Mouse (Mus musculus) layer of hippocampus, postnatal 36 days (tissue): ENCODE measurements at regions not wholly inside any gene's neighbourhood (a gene's known extent, or its start where the extent isn't known, plus 50 kb on each side); places are given as distances from the start of the nearest gene placed in this dataset.

Experiments
- DNase-seq, 2 experiments: peaks; one replicate each; pipeline ENCODE4 v3.0.0; 2022

DNA sequence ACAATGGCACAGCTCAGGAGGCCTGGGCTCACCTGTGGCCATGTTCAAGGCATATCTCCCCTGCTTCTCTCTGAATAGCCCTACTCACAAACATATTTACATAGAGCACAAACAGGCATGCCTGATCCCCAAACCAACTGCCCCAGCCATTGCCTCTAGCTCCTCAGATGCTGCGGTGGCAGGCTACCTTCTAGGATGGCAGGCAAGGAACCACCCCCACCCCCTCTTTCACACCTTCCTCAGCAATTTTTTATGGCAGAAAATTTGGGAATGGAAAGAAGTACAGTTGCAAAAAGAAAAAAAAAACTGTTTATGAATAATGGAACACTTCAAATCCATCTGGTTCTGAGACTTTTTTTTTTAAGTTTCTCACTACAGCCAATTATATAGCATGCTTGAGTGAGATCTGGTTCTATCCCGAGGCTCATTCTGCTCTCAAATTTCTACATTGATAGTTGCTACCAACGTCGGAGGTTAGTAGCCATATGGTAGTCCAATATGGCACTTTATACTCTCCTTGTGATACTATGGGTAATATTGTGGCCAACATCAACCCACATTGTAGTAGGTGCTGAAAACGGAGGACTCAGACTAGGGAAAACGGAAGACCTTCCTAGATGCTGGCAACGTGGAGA, 136.8 kb upstream of the Gm10295 start:
- no peak for DNase-seq

DNA sequence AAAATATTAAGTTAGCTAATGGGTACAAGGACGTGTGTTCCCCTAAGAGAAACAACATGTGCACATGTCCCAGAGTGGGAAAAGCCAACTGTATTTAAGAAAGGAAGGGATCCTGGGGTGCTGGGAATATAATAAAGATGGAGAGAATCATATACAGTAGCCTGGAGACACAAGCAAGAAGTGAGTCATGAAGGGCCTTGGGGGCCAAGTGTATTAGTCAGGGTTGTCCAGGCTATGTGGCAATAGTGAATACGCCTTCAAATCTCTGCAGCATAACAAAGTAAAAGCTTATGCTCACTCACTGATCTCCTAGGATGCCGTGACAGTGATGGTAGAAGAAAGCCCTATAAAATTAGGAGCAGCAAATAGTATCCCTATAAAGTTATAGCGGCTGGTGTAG, 124.1 kb upstream of the Gm10295 start:
- no peak for DNase-seq

DNA sequence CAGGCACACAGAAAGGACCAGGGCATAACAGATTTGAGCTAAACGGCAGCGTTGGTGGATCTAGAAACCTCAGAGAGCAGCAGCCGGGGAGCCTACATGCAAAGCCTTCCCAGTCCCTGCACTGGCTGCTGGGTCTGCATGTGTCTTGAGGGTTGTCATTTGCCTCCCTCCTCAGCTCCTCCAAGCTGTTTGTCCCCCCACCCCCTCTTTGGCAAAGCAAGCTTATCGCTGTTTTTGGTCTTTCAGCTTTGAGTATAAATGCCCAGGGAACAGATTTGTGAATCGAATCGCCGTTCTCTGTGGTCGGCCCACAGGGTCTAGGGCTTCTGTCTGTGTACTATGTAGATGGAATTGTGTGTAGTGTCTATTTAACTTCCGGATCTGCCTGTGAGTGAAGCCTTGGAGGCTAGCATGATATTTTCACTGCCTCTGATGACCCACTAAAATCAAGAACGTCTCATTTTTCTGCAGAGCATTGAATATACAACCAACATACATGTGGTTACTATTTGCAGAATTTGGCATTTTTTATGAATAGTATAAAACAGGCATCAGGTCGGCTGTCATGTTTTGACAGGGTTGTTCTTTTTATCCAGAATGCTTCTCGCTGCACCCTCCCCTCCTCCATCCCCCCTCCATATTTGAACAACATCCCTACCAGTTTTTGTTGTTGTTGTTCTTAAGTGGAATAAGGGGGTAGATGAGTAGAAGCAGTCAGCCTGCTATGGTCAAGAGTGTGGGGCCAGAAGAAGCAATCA, 121.3 kb upstream of the Gm10295 start:
- DNase-seq, result no peak

DNA sequence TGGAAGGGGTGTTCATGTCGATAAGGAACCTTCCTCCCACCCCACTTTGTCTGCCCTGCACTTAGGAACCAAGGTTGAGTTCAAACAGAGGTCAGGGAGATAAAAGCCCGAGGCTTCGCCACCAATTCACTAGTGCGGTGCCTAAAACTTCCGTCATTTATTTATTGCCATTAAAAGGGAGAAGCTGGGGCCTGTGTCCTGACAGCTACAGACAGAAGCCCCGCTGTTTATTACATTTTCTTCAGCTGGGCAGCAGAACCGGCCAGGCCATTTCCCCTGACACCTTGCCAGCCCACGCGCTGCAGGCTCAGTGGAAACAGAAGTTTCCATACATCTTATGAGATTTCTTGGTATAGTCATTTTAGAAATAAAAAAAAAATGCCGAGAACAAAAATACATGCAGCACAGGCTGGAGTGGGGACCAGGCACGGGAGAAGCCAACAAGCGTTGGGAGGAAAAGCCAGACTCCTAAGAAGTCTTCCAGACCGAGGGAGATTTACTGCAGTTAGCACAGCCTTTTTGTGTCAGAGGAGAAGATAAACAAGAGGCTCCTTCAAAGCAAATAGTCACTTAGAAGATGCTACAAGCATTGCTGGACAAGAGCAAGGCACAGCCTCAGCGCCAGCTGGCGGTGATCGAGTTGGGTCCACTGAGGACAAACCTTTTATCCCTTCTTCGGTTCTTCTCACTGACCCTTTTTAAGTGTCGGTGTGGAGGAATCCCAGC, 120.5 kb upstream of the Gm10295 start:
- DNase-seq, result peak; percentile 5 to 8

DNA sequence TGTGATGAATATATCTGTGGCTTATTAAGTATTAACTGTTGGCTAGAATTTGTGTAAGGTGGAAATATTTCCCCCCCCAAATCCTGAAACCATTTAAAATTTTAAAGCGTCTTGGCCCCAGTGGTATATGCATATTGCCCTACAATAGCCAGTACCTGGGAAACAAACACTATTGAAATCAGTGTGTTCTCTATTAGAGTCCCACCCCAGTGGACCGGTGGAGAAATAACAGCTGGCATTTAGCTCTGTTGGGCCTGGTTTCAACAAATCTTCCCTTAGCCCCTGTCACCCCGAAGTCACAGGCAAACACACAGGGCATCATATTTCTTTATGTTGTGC, 120.0 kb upstream of the Gm10295 start:
- no peak for DNase-seq

DNA sequence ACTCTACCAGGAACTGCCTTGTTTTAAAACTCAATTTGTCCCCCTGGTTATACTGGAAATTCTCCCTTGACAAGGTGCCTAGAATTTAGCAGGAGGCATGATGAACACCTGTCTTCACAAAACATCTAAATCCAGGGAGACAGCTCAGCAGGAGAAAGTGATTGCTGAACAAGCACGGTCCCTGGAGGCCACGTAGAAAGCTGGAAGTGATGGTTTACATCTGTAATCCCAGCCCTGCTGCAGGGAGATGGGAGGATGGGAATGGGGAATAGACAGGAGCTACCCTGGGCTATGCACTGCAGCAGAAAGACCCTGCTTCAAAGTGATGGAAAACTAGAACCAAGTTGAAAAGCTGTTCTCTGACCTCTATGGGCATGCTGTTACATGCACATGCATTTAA, 119.1 kb upstream of the Gm10295 start:
- DNase-seq, result no peak

DNA sequence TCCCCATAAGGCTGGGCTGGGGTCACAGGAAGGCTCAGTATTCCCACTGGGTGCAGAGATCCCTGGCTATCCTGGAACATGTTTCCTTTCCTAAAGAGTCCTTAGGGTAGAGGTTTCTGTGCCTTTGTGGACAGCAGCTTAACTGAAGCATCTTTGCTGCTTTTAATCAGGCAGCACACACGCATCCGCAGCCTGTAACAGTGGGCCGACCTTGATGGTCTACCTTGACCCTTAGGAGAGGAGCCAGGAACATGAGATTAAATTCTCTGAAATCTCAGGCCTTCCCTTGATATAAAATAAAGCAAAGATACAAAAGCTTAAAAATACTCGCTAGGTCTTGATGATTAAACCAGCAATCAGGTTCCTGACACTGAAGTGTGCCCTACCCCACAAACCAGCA, 118.7 kb upstream of the Gm10295 start:
- no peak for DNase-seq

DNA sequence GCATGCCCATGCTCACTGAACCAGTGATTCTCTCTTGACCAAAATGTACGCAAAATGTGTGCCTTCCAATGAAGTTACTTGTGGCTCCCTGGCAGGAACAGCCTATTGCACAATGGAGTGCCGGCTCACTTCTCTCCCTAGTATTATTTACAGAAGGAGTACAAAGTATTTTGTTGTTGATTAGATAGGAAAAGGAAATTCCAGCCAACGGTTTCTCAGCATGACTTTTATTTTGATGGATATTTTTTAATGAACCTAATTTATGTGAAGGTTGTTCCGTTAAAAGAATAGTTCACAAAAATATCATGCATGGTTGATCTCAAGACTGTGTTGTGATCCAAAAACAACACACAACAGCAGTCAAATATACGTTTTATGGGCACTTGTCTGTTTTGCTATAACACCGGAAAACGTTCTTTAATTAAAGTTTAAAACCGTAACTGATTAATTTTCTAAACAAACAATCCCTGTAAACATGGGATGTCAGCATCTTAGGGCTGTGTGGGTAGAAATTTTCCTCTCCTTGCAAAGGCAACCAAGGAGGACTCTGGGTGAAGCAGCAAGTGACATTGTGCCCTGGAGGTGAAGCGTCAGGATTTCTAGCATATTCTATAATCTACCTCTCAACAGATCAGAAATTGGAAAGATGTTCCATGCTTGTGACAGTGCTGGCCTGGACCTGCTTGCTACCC, 116.3 kb upstream of the Gm10295 start:
- no peak for DNase-seq

DNA sequence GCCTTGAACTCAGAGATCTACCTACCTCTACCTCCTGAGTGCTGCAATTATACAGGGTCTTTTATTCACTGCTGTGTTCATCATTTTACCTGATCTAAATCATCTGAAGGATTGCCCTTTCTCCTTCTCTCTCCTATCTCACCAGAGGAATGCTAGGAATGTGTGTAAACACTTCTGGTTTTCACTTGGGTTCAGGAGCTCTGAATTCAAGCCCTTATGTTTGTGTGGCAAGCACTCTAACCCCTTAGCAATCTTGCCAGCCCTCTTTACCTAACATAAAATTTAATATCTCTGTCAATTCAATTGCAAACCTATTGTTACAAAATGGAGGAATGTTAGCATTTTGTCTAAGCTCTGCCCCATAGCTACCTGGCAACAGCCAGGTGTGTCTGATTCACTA, 112.8 kb upstream of the Gm10295 start:
- no peak for DNase-seq

DNA sequence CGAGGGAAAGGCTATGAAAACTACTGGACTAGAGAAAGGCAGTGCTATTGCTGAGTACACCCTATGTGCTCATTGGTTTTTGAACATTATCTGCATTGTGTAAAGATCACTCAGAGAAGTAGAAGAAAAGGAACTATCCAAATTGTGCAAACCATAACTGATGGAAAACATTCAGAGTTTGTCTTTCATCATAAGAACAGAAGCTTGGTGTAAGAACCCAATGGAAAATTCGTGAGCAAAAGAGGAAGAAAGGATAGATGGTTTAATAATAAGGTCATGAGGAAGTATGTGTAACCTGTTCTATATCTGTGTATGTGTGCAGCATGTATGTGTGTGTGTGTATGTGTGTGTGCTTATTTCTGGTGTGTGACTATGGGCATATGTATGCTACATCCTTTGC, 112.3 kb upstream of the Gm10295 start:
- no peak for DNase-seq

DNA sequence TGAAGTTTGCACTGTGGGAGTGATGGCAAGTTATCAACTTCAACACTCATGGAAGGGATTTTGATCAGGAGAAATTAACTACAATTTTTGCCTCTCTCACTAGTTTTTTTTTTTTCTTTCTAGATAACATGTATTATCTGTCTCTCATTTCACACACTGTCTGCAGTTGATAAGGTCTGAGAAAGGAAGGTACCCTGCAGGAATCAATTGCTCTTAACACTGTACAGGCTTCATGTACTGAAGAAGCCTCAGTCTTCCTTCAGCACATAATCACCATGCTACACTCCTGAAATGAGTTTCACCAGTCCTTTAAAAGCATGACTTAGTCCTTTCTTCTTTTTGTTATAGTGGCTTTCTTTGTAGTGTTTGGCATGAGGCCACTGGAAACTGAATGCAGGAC, 108.5 kb upstream of the Gm10295 start:
- no peak for DNase-seq

DNA sequence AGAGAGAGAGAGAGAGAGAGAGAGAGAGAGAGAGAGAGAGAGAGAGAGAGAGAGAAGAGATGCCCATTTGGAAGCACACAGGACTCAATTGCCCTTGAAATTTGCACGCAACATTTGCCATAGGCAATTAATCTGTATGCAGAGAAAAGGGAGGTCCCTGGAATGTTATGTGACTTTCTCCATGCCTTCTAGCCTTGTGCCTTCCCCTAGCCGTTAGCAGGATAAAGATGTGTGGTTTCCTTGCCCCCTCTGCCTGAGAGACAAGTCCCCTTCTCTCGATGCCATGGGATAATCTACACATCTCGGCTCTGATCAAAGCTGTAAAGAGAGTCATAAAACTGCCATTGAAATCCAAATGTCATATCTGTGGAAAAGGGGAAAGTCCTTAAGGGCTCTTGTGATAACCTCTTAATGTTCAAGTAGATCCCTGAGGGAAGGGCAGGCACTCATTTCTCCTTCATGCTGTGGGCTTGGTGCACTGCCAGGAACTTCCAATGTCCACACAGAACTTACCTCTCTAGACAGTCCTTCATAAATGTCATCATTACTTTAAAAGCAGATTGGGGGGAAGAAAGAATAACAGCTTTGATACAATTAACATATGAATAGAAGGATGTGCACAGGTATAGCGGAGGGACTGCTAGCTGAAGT, 106.9 kb upstream of the Gm10295 start:
- DNase-seq, result no peak

DNA sequence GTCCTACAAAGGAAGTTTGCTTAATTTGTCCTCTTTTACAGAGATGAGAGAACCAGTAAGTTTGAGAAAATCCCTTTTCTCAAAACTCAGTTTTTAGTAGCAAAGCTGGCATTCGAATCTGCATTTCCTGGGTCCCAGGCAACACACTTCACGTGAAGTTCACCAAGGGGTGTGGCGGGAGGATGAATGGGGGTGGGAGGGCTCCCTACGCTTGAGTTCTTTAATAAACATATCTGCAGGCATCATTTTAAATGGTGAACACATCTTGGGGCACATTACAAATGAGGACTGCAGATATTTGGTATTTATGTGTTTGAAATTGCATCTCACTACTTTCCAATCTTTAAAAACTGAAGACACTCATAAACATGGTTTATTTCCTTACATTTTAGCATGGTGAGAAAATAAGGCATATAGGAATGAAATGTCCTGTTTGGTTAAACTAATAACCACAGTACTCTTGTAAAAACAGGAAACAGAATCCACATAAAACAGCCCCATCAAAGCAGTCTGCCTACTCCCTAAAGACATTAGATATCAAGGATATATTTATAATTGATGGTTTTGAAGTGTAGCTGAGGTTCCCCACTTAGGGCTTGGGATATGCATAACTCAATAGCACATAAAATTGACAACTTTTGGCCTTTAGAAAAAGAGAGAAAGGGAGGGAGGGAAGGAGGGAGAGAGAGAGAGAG, 106.3 kb upstream of the Gm10295 start:
- DNase-seq, result no peak

DNA sequence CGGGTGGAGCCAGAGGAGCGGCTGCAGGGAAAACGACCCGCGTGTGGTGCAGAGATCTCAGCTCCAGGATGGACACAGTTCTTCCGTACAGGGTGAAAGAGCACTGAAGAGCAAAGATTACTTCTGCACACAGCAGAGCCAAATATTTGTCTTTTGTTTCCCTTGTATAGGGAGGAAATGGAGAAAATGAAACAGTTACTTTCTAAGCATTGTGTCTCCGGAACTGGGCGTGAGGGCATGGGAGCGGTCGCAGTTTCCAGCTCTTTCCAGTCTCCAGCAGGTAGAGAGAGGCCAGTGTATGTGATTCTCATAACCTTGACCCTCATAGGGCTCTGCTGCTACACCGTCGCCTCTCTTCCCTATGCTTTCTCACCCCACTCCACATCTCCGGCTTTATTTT, 105.1 kb upstream of the Gm10295 start:
- DNase-seq, result no peak

DNA sequence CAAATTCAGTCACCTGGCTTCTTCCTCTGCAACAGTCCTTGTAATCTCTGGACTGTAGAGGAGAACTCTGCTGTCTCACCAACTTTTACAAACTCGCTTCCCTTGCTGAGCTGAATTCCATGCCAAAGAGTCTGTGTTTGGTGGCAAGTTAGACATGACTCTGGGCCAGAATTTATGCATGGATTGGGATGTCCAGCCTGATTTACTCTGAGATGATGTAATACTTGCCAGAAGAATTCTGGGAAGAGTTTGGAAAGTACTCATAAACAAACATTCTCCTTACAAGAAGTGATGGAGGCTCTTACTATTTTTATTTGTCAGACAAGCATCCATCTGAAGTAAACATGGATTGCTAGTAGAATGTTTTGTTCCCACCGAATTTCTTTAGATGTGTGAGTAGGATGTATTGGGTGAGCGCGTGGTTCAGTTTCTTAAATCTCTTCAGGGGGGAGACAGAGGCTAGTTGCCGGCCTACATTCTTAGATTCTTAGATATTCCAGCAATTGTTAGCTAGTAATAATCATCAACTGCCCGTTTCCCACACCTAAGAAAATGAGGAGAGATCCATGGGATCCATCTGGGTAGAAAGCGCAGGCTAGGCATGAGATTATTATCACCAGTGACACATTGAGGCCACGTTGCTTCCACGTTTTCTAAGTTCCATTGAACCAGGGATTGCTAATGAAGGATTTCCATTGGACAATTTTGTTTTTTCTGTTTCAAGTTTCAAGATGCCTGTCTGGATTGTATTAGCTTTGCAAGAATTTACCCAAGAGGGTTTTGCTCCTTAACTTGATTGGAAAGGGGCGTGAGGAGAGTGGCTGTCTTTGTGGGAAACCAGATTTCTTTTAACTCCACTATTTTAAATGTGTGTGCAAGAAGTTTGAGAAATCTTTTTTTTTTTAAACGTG, 89.3 kb upstream of the Gm10295 start:
- DNase-seq, result no peak

DNA sequence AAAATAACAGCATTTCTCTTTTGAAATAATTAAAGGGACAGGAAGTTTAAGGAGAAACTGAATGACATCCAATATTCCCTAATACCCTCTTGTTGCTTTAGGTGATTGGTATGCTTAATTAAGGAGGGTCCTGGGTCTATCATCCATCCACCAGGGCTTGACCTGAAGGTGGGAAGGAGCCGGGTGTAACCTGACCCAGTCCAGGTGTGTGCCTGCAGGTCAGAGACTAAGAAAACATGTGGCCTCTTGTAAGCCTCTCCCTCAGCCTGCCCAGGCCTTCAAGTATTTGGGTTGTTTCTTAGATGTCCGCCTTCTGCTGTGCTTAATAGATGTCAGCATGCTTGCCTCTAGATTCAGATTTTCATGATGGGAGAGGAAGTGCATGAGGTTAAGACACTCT, 74.7 kb upstream of the Gm10295 start:
- DNase-seq, result no peak

DNA sequence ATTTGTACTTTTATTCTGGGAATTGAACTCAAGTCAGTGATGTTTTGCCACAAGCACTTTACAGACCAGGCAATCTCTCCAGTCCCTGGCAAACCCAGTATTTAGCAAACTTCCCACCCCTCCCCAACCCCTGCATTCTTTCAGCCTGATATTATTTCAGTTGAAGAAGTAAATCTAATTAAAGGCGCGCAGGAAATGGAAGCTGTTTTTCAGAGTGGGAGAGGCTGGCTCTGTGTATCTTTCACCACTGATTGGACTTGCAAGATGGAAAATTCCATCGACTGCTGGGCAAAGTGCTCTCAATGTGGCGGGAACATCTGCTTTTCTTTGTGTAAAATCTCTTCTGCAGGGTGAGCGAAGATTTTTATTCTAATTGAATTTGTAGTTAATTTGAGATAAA, 68.0 kb upstream of the Gm10295 start:
- DNase-seq, result no peak

DNA sequence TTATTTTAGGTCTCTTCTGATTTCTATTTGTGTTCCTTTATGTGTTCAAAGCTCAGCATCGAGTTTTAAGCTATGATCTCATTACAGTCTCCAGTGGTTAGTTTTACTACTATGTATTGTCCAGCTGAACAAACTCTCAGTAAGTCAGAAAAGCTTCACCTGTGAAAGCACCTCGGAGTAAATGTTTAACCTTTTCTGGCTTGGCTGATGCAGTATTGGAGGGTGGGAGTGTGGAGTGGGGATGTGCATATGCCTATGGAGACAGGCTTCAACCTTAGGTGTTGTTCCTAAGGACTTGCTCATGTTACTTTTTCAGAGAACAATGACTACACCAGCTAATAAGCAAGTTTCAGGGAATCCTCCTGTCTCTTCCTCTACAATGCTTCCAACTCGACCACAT, 67.6 kb upstream of the Gm10295 start:
- DNase-seq, result no peak

DNA sequence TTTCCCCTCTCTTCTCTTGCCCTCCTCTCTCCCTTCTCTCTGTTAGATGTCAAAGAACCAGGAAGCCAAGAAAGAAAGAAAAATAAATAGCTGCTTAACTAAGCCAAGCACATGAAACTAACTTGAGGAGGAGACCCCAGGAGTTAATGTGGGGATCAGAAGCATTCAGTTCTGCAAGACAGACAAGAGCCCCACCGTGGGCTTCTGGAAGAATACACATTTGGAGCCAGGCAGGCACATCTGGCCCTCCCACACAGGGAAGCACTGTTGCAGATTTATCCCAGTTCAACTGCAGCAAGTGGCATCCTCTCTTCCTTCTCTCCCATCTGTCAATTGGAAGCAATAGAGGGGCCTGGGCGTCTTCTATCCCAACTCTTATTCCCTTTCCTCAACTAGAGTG, 63.5 kb upstream of the Gm10295 start:
- no peak for DNase-seq

DNA sequence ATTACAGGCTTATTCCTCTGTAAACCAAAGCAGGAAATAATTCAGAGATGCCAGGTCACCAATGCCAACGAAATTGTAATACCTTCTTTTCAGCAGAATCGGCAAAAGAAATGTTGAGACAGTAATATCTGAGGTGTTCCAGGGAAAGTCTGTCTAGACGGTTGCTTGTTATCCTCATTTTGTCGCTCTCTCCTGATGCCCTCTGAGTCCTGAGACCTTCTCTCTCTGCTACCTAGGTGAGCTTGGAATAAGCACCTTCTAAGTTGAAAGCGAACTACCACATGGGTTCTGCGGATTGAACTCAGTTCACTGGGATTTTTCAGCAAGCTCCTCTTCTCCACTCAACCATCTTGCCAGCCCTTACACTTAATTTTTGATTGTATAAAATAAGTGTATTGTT, 61.8 kb upstream of the Gm10295 start:
- DNase-seq, result no peak

DNA sequence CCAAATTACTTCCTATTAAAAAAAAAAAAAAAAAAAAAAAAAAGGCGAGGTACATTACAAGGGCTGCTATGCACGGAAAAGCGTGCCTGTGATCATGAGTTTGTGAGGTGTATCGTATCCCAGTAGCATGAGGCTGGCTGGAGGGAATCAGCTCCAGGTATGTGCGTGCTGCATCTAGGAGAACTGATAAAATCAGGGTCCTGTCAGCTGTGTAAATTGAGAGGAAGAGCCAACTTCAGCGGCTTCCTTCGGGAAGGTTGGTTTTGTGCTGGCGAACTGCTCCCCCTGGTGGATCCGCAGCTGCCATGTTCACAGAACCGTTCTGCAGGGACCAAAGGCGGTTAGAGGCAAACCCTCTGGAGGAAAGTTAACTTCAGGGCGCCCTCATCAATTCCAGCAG, 60.8 kb upstream of the Gm10295 start:
- DNase-seq, result peak; percentile 76 to 79
